Mouse (Mus musculus) embryonic facial prominence, embryonic 12.5 days (tissue): ENCODE results near the gene C1rb. TPM values are rescaled to one million over a fixed set of nuclear protein-coding genes. Genes with fewer than 3 reads are reported as not detected.
"Not testable (repeated sequence)": the region's sequence is repeated elsewhere in the genome, so short reads cannot be mapped to it uniquely, and the experiment has no call there.

Experiments used
- ATAC-seq: fragments of 200-750 bp; cut with Nextera tagmentation; 2 replicates; pipeline ENCODE4 v1.8.0; 2017; ENCODE audit not compliant: insufficient number of reproducible peaks, insufficient read depth, low FRiP score, low TSS enrichment
- H3K27ac ChIP-seq: fragments of 300-500 bp; sonication (generic); 2 replicates; pipeline ENCODE4 v1.5.1; 2016; ENCODE audit warnings: mild to moderate bottlenecking
- H3K27me3 ChIP-seq: fragments of 300-500 bp; sonication (generic); 2 replicates; pipeline ENCODE4 v1.6.1; 2016; ENCODE audit warnings: mild to moderate bottlenecking, moderate library complexity
- H3K36me3 ChIP-seq: fragments of 300-500 bp; sonication (generic); 2 replicates; pipeline ENCODE4 v1.6.1; 2016; ENCODE audit warnings: mild to moderate bottlenecking
- H3K4me1 ChIP-seq: fragments of 300-500 bp; sonication (generic); 2 replicates; pipeline ENCODE4 v1.6.1; 2016
- H3K4me2 ChIP-seq: fragments of 300-500 bp; sonication (generic); replicated peaks from 2 replicates; pipeline ENCODE4 v1.6.1; 2016; ENCODE audit warnings: mild to moderate bottlenecking, moderate library complexity
- H3K4me3 ChIP-seq: fragments of 300-500 bp; sonication (generic); 2 replicates; pipeline ENCODE4 v1.5.1; 2016; ENCODE audit warnings: mild to moderate bottlenecking
- H3K9ac ChIP-seq: fragments of 300-500 bp; sonication (generic); 2 replicates; pipeline ENCODE4 v1.6.1; 2016; ENCODE audit warnings: mild to moderate bottlenecking, moderate library complexity
- H3K9me3 ChIP-seq: fragments of 300-500 bp; sonication (generic); 2 replicates; pipeline ENCODE4 v1.6.1; 2016; ENCODE audit warnings: mild to moderate bottlenecking, moderate library complexity
- WGBS: fragments of 180-500 bp; shearing (Covaris S2); methylation state at CpG from one replicate; pipeline ENCODE4 v1.1.7; 2016; 5-methylcytosine and 5-hydroxymethylcytosine counted together
- polyA plus RNA-seq: library from polyadenylated mRNA; unstranded; fragments of >200 nt; fragmentation: Nextera tagmentation; extraction: Ambion mirVana; gene quantifications from 2 replicates; pipeline ENCODE4 v1.2.1, GENCODE M21; 2016

Gene C1rb
- polyA plus RNA-seq, 1 experiment from 2014 or later: not detected

- not testable (repeated sequence) for H3K27ac ChIP-seq, H3K4me3 ChIP-seq, H3K27me3 ChIP-seq, H3K4me2 ChIP-seq, H3K4me1 ChIP-seq, H3K9ac ChIP-seq, H3K9me3 ChIP-seq, H3K36me3 ChIP-seq, ATAC-seq
- WGBS: 71% methylated on average over 2 of the region's 2 CpGs
Measured at GRCm38 (mm10) chr6:124555956-124556355, 14.1 kb upstream of the C1rb start.

GRCm38 (mm10) chr6:124561156-124561555 is 8.9 kb upstream of the C1rb start:
- ATAC-seq, H3K9ac ChIP-seq, H3K4me2 ChIP-seq: not testable (repeated sequence)

GRCm38 (mm10) chr6:124561611-124562010 is 8.5 kb upstream of the C1rb start:
- H3K9me3 ChIP-seq, H3K27me3 ChIP-seq, H3K4me3 ChIP-seq, H3K4me2 ChIP-seq, H3K27ac ChIP-seq, H3K4me1 ChIP-seq, ATAC-seq, H3K36me3 ChIP-seq, H3K9ac ChIP-seq: not testable (repeated sequence)
- WGBS: 92% methylated on average over 2 of the region's 2 CpGs

More at GRCm38 (mm10) chr6:124561156-124561555, 8.9 kb upstream of the C1rb start:
- H3K27ac ChIP-seq, H3K4me1 ChIP-seq, H3K9me3 ChIP-seq, H3K27me3 ChIP-seq, H3K4me3 ChIP-seq, H3K36me3 ChIP-seq: not testable (repeated sequence)
- 85% methylated on average over 4 of the region's 4 CpGs for WGBS

DNA sequence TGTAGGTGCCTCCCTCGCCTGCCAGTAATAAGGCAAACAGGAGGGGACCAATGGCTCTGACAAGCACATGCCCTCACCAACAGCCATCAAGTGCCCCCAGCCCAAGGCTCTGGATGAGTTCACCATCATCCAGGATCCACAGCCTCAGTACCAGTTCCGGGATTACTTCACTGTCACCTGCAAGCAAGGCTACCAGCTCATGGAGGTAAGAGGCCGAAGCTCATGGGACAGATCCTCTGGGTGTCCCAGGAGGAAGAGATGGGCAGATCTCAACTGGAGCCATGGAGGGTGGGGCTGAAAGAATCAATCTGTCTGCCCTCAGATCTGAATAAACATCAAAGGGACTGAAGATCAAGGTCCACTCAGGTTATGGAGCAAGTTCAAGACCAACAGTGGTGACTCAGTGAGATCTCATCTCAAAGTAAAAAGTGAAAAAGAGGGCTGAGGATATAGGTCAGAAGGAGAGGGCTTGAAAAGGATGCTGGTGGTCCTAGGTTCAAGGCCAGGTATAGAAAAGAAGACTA is 5.1 kb downstream of the C1rb start:
- not testable (repeated sequence) for ATAC-seq, H3K4me1 ChIP-seq, H3K4me2 ChIP-seq, H3K4me3 ChIP-seq, H3K9ac ChIP-seq, H3K27ac ChIP-seq, H3K36me3 ChIP-seq, H3K27me3 ChIP-seq, H3K9me3 ChIP-seq
- WGBS: 85% methylated on average over 3 of the region's 3 CpGs

- 88% methylated on average over 6 of the region's 7 CpGs for WGBS
- not testable (repeated sequence) for H3K4me2 ChIP-seq, H3K4me3 ChIP-seq, H3K4me1 ChIP-seq, ATAC-seq, H3K27ac ChIP-seq, H3K9ac ChIP-seq, H3K36me3 ChIP-seq, H3K27me3 ChIP-seq, H3K9me3 ChIP-seq
Measured at GRCm38 (mm10) chr6:124580155-124580554, 10.1 kb downstream of the C1rb start.

DNA sequence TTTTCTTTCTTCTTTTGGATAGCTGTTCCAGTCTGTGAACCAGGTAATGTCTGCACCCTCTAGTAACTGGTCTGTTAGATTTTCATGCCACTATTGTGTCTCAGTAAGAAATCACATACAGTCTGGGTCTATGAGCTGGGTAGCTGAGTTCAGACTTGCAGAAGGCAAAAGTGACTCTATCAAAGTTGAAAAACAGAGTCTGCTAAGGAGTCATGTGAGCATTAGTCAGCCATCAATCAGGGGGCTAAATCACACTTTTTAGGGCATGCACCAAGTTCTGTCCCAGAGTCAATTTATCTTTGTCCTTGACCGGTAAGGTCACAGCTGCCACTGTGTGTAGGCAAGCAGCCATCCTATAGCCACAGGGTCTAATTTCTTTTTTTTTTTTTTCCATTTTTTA is 12.1 kb downstream of the C1rb start:
- no peaks in the 10 kb centered on the region for H3K36me3 ChIP-seq
- no peaks in the 10 kb centered on the region for H3K9me3 ChIP-seq
- H3K4me1 ChIP-seq: no peaks in the 10 kb centered on the region
- H3K27me3 ChIP-seq: no peaks in the 10 kb centered on the region
- WGBS: 96% methylated on average over 1 of the region's 1 CpGs
- H3K9ac ChIP-seq: no peak overlapping the region
- H3K4me3 ChIP-seq: no peak overlapping the region
- ATAC-seq: no peak
- no peak overlapping the region for H3K27ac ChIP-seq
- no peak overlapping the region for H3K4me2 ChIP-seq

DNA sequence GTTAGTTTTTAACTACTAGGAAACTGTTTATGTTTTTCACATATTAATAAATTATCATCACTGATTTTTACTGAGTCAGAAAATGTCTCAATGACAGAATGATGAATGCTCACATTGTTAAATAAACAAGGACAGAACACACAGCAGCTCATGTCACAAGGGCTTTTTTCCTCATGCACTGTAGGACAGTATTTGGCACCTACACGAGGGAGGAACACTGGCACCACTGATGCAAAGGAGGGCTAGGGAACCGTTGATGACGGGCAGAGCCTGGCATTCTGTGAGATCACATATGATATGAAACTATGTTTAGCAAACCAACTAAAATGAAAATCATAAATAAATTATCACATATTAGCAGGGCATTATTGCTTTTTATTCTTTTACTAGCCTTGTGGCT is 14.8 kb downstream of the C1rb start:
- H3K4me3 ChIP-seq: no peak overlapping the region
- H3K36me3 ChIP-seq: no peaks in the 10 kb centered on the region
- ATAC-seq: no peak
- no peaks in the 10 kb centered on the region for H3K9me3 ChIP-seq
- no peaks in the 10 kb centered on the region for H3K4me1 ChIP-seq
- no peak overlapping the region for H3K27ac ChIP-seq
- WGBS: 84% methylated on average over 3 of the region's 3 CpGs
- H3K9ac ChIP-seq: no peak overlapping the region
- H3K27me3 ChIP-seq: no peaks in the 10 kb centered on the region
- no peak overlapping the region for H3K4me2 ChIP-seq

GRCm38 (mm10) chr6:124585761-124586160 is 15.7 kb downstream of the C1rb start:
- Histone ChIP-seq H3K4me3 (no peak overlapping the region), H3K36me3 (no peaks in the 10 kb centered on the region), H3K9me3 (no peaks in the 10 kb centered on the region), H3K4me1 (no peaks in the 10 kb centered on the region), H3K27ac (no peak overlapping the region), H3K27me3 (no peaks in the 10 kb centered on the region), H3K4me2 (no peak overlapping the region), H3K9ac (no peak overlapping the region)
- ATAC-seq: no peak
- WGBS: 86% methylated on average over 3 of the region's 3 CpGs

- no peaks in the 10 kb centered on the region for H3K4me1 ChIP-seq
- WGBS: 80% methylated on average over 4 of the region's 4 CpGs
- H3K9me3 ChIP-seq: no peaks in the 10 kb centered on the region
- ATAC-seq: no peak
- H3K36me3 ChIP-seq: no peaks in the 10 kb centered on the region
- H3K27ac ChIP-seq: no peak overlapping the region
- H3K4me2 ChIP-seq: no peak overlapping the region
- no peak overlapping the region for H3K9ac ChIP-seq
- H3K4me3 ChIP-seq: no peak overlapping the region
- no peaks in the 10 kb centered on the region for H3K27me3 ChIP-seq
Measured at GRCm38 (mm10) chr6:124586266-124586665, 16.2 kb downstream of the C1rb start.

DNA sequence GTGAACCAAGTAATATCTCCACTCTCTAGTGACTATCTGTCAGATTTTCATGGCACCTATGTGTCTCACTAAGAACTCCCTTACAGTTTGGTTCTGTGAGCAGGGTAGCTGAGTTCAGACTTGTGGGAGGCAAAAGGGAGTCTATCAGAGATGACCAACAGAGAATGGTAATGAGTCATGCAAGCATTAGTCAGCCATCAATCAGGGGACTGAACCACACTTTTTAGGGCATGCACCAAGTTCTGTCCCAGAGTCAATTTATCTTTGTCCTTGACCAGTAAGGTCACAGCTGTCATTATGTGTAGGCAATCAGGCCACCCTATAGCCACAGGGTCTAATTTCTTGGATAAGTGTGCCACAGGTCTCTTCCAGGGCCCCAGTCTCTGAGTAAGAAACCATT is 18.7 kb downstream of the C1rb start:
- H3K36me3 ChIP-seq: no peaks in the 10 kb centered on the region
- no peaks in the 10 kb centered on the region for H3K27me3 ChIP-seq
- no peak for ATAC-seq
- H3K27ac ChIP-seq: no peak overlapping the region
- no peaks in the 10 kb centered on the region for H3K4me1 ChIP-seq
- no peaks in the 10 kb centered on the region for H3K9me3 ChIP-seq
- H3K4me2 ChIP-seq: no peak overlapping the region
- H3K9ac ChIP-seq: no peak overlapping the region
- H3K4me3 ChIP-seq: no peak overlapping the region

DNA sequence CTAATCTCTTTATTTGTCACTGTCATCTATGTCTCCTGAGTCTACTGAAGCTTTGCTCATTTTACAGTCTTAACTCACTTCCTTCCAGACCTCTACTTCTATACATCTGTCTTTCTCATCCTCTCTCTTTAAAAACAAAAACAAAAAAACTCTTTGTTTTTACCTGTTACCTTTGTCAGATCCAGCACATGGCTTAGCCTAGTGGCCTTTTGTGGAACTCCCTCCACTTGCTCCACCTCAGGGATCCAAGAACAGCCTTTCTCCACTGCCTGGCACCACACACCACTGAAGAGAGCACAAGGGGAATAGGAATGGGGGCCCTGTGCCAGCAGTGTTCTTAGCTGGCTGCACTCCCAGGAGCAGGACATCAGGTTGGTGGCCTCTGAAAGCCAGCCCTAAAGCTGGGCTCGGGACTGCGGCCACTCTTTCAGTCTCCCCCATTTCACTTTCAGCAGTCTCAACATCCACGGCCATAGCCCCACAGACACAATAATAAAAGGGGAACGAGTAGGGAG is 22.1 kb downstream of the C1rb start:
- Histone ChIP-seq H3K4me2 (no peak overlapping the region), H3K27ac (no peak overlapping the region), H3K27me3 (no peaks in the 10 kb centered on the region), H3K9ac (no peak overlapping the region), H3K36me3 (no peaks in the 10 kb centered on the region), H3K4me1 (no peaks in the 10 kb centered on the region), H3K9me3 (no peaks in the 10 kb centered on the region), H3K4me3 (no peak overlapping the region)
- no peak for ATAC-seq
- 86% methylated on average over 4 of the region's 4 CpGs for WGBS

DNA sequence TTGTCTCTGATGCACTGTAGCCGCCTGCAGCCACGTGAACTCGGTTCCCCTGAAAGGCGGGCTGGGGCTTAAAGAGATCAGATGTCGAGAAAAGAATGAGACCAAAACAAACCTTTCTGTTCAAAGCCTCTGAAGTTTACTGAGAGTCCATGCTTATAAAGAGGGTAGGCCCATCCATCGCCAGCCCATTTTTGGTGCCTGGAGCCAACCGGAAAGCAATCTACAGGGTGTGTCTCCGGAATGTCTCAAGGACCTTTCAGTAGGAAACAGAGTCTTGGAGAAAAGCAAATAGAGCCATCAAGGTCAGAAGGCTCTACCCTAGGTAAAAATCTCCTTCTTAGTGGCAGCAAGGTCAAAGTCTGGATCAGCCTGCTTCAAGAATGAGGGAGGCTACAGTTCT is 23.0 kb downstream of the C1rb start:
- no peak overlapping the region for H3K27ac ChIP-seq
- no peaks in the 10 kb centered on the region for H3K27me3 ChIP-seq
- H3K9ac ChIP-seq: no peak overlapping the region
- no peak overlapping the region for H3K4me3 ChIP-seq
- no peak for ATAC-seq
- no peaks in the 10 kb centered on the region for H3K4me1 ChIP-seq
- H3K4me2 ChIP-seq: no peak overlapping the region
- 63% methylated on average over 8 of the region's 8 CpGs for WGBS
- H3K9me3 ChIP-seq: no peaks in the 10 kb centered on the region
- H3K36me3 ChIP-seq: no peaks in the 10 kb centered on the region

GRCm38 (mm10) chr6:124602031-124602430 is 31.9 kb downstream of the C1rb start:
- Histone ChIP-seq H3K4me3 (no peak overlapping the region), H3K9ac (no peak overlapping the region), H3K27ac (no peak overlapping the region), H3K27me3 (no peaks in the 10 kb centered on the region), H3K36me3 (no peaks in the 10 kb centered on the region), H3K4me2 (no peak overlapping the region), H3K9me3 (no peaks in the 10 kb centered on the region), H3K4me1 (no peaks in the 10 kb centered on the region)
- ATAC-seq: no peak
- WGBS: 88% methylated on average over 4 of the region's 4 CpGs
